Mouse (Mus musculus): ENCODE data around the gene Ccr1l1. TPM values are rescaled to one million over a fixed set of nuclear protein-coding genes. Genes with fewer than 3 reads are reported as not detected.
"Not testable (repeated sequence)": the region's sequence is repeated elsewhere in the genome, so short reads cannot be mapped to it uniquely, and the experiment has no call there.

Gene Ccr1l1
- total and polyA plus RNA-seq, 2 experiments from 2014 or later: not detected

- Histone ChIP-seq H3K4me3 (ENCODE audit: low read length) (no peak overlapping the region), H3K27me3 (ENCODE audit: insufficient read depth, low read length) (no peaks in the 10 kb centered on the region), H3K9me3 (ENCODE audit: low read length) (no peaks in the 10 kb centered on the region), H3K4me1 (ENCODE audit: insufficient read depth, low read length) (no peaks in the 10 kb centered on the region), H3K27ac (no peak overlapping the region), H3K9ac (replicated peaks; ENCODE audit: low read length) (no peak overlapping the region), H3K36me3 (ENCODE audit: insufficient read depth, low read length) (no peaks in the 10 kb centered on the region), H3K4me2 (ENCODE audit: low read depth, low read length) (no peak overlapping the region)
- no peak for DNase-seq (ENCODE audit: low spot score)
- no peak for ATAC-seq
- no peak for TF ChIP-seq CTCF (IDR thresholded peaks at IDR 0.05; ENCODE audit: low read depth)
- WGBS: 79% methylated on average over 4 of the region's 4 CpGs
These were observed 3.7 kb upstream of the Ccr1l1 start for GRCm38 (mm10) chr9:123981909-123982308.

- not testable (repeated sequence) for H3K4me3 ChIP-seq (ENCODE audit: low read length); H3K9ac ChIP-seq (replicated peaks; ENCODE audit: low read length); H3K27ac ChIP-seq; H3K4me1 ChIP-seq (ENCODE audit: insufficient read depth, low read length); H3K4me2 ChIP-seq (ENCODE audit: low read depth, low read length); H3K27me3 ChIP-seq (ENCODE audit: insufficient read depth, low read length); H3K9me3 ChIP-seq (ENCODE audit: low read length); ATAC-seq; DNase-seq (ENCODE audit: low spot score); H3K36me3 ChIP-seq (ENCODE audit: insufficient read depth, low read length)
- WGBS: no CpG with 5 or more reads among the region's 3 CpGs
These were observed 2.8 kb upstream of the Ccr1l1 start for GRCm38 (mm10) chr9:123980858-123981475.

DNA sequence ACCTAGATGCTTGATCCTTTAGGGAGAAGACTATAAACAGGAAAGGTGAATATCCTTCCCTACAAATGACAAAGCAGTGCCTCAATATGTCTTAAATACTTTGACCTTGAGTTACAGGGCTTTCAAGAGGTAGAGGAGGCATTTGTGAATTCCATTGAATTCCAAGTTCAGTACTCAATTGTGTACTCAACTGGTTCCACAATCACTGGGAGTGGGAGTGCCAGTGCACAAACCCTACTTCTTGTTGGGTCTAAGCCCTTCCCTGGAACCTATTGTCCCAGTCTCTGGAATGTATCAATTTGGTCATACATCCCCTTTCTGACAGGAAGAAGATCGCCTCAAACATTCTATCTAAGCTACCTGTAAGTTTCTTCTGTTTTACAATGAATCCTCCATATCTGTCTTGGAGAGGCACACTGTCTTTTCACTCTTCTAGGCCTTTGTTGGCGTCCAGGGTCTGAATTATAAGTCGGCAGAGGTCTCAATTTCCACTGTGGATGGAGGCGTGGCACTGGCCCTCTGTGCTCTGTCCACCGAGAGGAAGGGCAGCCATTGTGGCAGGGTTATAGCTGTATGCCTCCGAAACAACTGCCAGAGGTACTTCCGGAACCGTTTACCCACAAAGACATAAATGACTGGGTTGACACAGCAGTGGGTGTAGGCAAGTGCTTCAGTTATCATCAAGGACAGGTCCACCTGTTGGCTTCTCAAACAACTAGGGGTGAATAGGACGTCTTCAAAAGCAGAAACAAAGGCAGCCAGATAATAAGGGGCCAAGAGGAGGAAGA lies 1.1 kb downstream of the Ccr1l1 start:
- no peak for ATAC-seq
- Histone ChIP-seq H3K4me1 (ENCODE audit: insufficient read depth, low read length) (no peaks in the 10 kb centered on the region), H3K27me3 (ENCODE audit: insufficient read depth, low read length) (no peaks in the 10 kb centered on the region), H3K36me3 (ENCODE audit: insufficient read depth, low read length) (no peaks in the 10 kb centered on the region), H3K27ac (no peak overlapping the region), H3K9ac (replicated peaks; ENCODE audit: low read length) (no peak overlapping the region), H3K4me3 (ENCODE audit: low read length) (no peak overlapping the region), H3K4me2 (ENCODE audit: low read depth, low read length) (no peak overlapping the region), H3K9me3 (ENCODE audit: low read length) (no peaks in the 10 kb centered on the region)
- no peak for DNase-seq (ENCODE audit: low spot score)
- no peak for TF ChIP-seq CTCF (IDR thresholded peaks at IDR 0.05; ENCODE audit: low read depth)
- WGBS: 83% methylated on average over 9 of the region's 9 CpGs

DNA sequence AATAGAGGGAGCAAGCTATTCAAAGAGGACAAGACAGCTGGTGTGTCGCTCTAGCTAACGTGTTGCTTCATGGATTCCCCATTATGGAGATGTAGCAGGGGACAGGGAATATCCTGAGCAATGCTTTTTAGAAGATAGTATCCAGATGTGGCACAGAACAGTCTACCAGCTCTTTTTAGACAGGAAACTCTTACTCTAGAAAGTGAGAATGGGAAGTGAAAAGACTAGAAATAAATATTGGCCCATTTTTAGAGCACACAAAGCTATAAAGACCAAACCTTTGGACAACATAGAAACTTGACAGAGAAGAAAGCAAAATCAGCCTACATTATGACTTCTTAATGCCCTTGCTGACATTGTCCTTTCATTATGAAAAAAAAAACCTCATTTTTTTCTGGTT lies 2.6 kb downstream of the Ccr1l1 start:
- ATAC-seq (no peak), DNase-seq (ENCODE audit: low spot score) (no peak)
- no peaks in the 10 kb centered on the region for H3K36me3 ChIP-seq (ENCODE audit: insufficient read depth, low read length)
- no peaks in the 10 kb centered on the region for H3K4me1 ChIP-seq (ENCODE audit: insufficient read depth, low read length)
- no peak overlapping the region for H3K4me2 ChIP-seq (ENCODE audit: low read depth, low read length)
- H3K9ac ChIP-seq (replicated peaks; ENCODE audit: low read length): no peak overlapping the region
- H3K27ac ChIP-seq: no peak overlapping the region
- no peaks in the 10 kb centered on the region for H3K27me3 ChIP-seq (ENCODE audit: insufficient read depth, low read length)
- 69% methylated on average over 2 of the region's 2 CpGs for WGBS
- H3K9me3 ChIP-seq (ENCODE audit: low read length): no peaks in the 10 kb centered on the region
- no peak for TF ChIP-seq CTCF (IDR thresholded peaks at IDR 0.05; ENCODE audit: low read depth)
- no peak overlapping the region for H3K4me3 ChIP-seq (ENCODE audit: low read length)

DNA sequence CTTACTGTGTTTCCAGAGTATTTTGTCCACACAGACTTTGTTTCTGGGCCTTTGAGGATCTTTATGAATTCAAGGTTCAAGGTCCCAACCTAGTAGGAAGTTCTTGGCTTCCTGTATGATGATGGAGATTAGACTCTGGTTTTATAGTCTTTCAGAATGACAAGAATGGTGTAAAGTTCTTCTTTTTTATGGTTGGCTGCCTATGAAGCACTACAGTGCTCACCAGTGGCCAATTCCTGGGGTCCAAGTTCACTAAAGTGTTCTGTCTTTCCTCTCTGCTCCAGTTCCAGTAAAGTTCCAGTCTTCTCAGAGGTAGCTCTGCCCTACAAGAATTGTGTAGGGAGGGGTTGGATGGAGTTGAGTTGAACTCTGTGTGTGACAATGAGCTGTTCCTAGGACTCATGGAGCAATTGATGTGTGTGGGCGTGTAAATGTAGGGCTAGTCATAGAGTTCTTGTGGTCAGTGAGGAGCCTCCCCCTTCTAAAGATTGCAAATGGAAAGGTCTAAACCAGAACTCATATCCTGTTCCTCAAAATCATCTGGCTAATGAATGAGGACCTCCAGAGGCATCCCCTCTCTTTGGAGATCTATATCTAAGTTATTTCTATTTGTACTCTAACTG lies 9.8 kb downstream of the Ccr1l1 start, which contains the start of gene Ccr1:
TSS of gene Ccr1 (minus strand) at position 403 of the 623 bp plus-strand sequence.
- Histone ChIP-seq H3K9me3 (ENCODE audit: low read length) (no peaks in the 10 kb centered on the region), H3K27me3 (ENCODE audit: insufficient read depth, low read length) (no peaks in the 10 kb centered on the region), H3K4me2 (ENCODE audit: low read depth, low read length) (no peak within 1 kb of the TSS), H3K27ac (no peak within 1 kb of the TSS), H3K9ac (replicated peaks; ENCODE audit: low read length) (no peak within 1 kb of the TSS), H3K36me3 (ENCODE audit: insufficient read depth, low read length) (no peaks in the 10 kb centered on the region), H3K4me3 (ENCODE audit: low read length) (no peak within 1 kb of the TSS), H3K4me1 (ENCODE audit: insufficient read depth, low read length) (no peaks in the 10 kb centered on the region)
- no peak for TF ChIP-seq CTCF (IDR thresholded peaks at IDR 0.05; ENCODE audit: low read depth)
- DNase-seq (ENCODE audit: low spot score) (no peak), ATAC-seq (no peak)
- WGBS: 81% methylated on average over 1 of the region's 1 CpGs

- H3K9ac ChIP-seq (replicated peaks; ENCODE audit: low read length); H3K4me1 ChIP-seq (ENCODE audit: insufficient read depth, low read length); H3K4me2 ChIP-seq (ENCODE audit: low read depth, low read length); H3K27ac ChIP-seq; DNase-seq (ENCODE audit: low spot score); H3K36me3 ChIP-seq (ENCODE audit: insufficient read depth, low read length); ATAC-seq; H3K9me3 ChIP-seq (ENCODE audit: low read length); H3K4me3 ChIP-seq (ENCODE audit: low read length); H3K27me3 ChIP-seq (ENCODE audit: insufficient read depth, low read length): not testable (repeated sequence)
- 94% methylated on average over 1 of the region's 4 CpGs for WGBS
These were observed 11.2 kb downstream of the Ccr1l1 start for GRCm38 (mm10) chr9:123966858-123967495.

All from hindbrain, postnatal 0 days (tissue).